Mouse (Mus musculus) limb, embryonic 12.5 days (tissue): Measurements from ENCODE around the gene Lmbrd2. TPM values are rescaled to one million over a fixed set of nuclear protein-coding genes. Genes with fewer than 3 reads are reported as not detected.
"Not testable (repeated sequence)": the region's sequence is repeated elsewhere in the genome, so short reads cannot be mapped to it uniquely, and the experiment has no call there.

Source experiments
- ATAC-seq: fragments of 200-750 bp; cut with Nextera tagmentation; 2 replicates; pipeline ENCODE4 v1.8.0; 2017; ENCODE audit warnings: low read depth, moderate TSS enrichment; ENCODE audit not compliant: insufficient number of reproducible peaks, insufficient read depth, low FRiP score, low TSS enrichment
- H3K27ac ChIP-seq: fragments of 300-500 bp; sonication (generic); 2 replicates; pipeline ENCODE4 v1.5.1; 2016; ENCODE audit warnings: mild to moderate bottlenecking, moderate library complexity
- H3K27me3 ChIP-seq: fragments of 300-500 bp; sonication (generic); 2 replicates; pipeline ENCODE4 v1.6.1; 2016; ENCODE audit warnings: mild to moderate bottlenecking, moderate library complexity
- H3K36me3 ChIP-seq: fragments of 300-500 bp; sonication (generic); 2 replicates; pipeline ENCODE4 v1.6.1; 2016; ENCODE audit warnings: mild to moderate bottlenecking, moderate library complexity
- H3K4me1 ChIP-seq: fragments of 300-500 bp; sonication (generic); replicated peaks from 2 replicates; pipeline ENCODE4 v1.6.1; 2016
- H3K4me2 ChIP-seq: fragments of 300-500 bp; sonication (generic); 2 replicates; pipeline ENCODE4 v1.6.1; 2016; ENCODE audit warnings: mild to moderate bottlenecking, moderate library complexity
- H3K4me3 ChIP-seq: fragments of 300-500 bp; sonication (generic); replicated peaks from 2 replicates; pipeline ENCODE4 v1.5.1; 2016; ENCODE audit warnings: mild to moderate bottlenecking
- H3K9ac ChIP-seq: fragments of 300-500 bp; sonication (generic); replicated peaks from 2 replicates; pipeline ENCODE4 v1.6.1; 2016; ENCODE audit warnings: mild to moderate bottlenecking, moderate library complexity
- H3K9me3 ChIP-seq: fragments of 300-500 bp; sonication (generic); 2 replicates; pipeline ENCODE4 v1.6.1; 2016; ENCODE audit warnings: mild to moderate bottlenecking, moderate library complexity
- WGBS: fragments of 180-500 bp; shearing (Covaris S2); methylation state at CpG from one replicate; pipeline ENCODE4 v1.1.7; 2016; 5-methylcytosine and 5-hydroxymethylcytosine counted together
- polyA plus RNA-seq: library from polyadenylated mRNA; unstranded; fragments of >200 nt; fragmentation: Nextera tagmentation; extraction: Ambion mirVana; gene quantifications from 2 replicates; pipeline ENCODE4 v1.2.1, GENCODE M21; 2016

Lmbrd2 gene
- polyA plus RNA-seq, 1 experiment from 2014 or later: 3.5 TPM

- WGBS: 32% methylated on average over 10 of the region's 10 CpGs
- Histone ChIP-seq H3K4me3 (peak overlapping the region; percentile 78), H3K9me3 (no peaks in the 10 kb centered on the region), H3K36me3 (peaks cover 38% of the 10 kb centered on the region), H3K27me3 (no peaks in the 10 kb centered on the region), H3K4me1 (peaks cover 19% of the 10 kb centered on the region), H3K27ac (peak overlapping the region; percentile 56; the same call in 1 of the 2 replicates), H3K4me2 (peak overlapping the region; percentile 76), H3K9ac (peak overlapping the region; percentile 78)
- ATAC-seq: no peak
Observed at GRCm38 (mm10) chr15:9139447-9139846, 903 bp upstream of the Lmbrd2 start.

DNA sequence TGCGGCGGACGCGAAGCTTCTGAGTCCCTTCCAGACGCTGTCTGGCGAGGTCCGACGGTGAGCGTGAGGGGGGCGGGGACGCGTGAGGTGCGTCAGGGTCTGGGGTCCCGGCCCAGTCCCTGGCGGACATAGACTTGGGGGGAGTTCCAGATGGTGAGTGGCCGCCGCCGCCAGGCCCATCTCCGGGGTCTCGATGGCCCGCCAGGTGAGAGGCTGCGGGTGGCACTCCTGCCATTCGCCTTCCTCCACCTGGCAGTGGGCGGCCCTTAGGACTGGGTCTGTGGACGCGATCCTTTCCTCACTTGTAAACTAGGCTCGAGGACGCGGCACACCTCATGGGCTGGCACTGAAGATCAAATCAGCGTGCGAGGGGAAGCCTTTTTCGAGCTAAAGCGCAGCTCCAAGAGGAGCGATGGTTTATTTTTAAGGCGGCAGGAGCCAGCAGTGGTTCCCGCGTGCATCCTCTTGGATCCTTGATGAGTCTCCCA, 378 bp downstream of the Lmbrd2 start:
- peak overlapping the region; percentile 83 for H3K27ac ChIP-seq
- peaks cover 15% of the 10 kb centered on the region for H3K4me1 ChIP-seq
- peaks cover 34% of the 10 kb centered on the region for H3K36me3 ChIP-seq
- peak; percentile 88 for ATAC-seq
- WGBS: 0% methylated on average over 36 of the region's 37 CpGs
- peak overlapping the region; percentile 78 for H3K9ac ChIP-seq
- H3K4me3 ChIP-seq: peak overlapping the region; percentile 78
- H3K4me2 ChIP-seq: peak overlapping the region; percentile 76
- no peaks in the 10 kb centered on the region for H3K9me3 ChIP-seq
- no peaks in the 10 kb centered on the region for H3K27me3 ChIP-seq

- H3K9me3 ChIP-seq: no peaks in the 10 kb centered on the region
- H3K36me3 ChIP-seq: peaks cover 51% of the 10 kb centered on the region
- no peak for ATAC-seq
- no peak within 1 kb of the TSS for H3K9ac ChIP-seq
- no peaks in the 10 kb centered on the region for H3K4me1 ChIP-seq
- H3K4me2 ChIP-seq: no peak within 1 kb of the TSS
- H3K27ac ChIP-seq: no peak within 1 kb of the TSS
- no peak within 1 kb of the TSS for H3K4me3 ChIP-seq
- H3K27me3 ChIP-seq: no peaks in the 10 kb centered on the region
Observed at GRCm38 (mm10) chr15:9155325-9155724, 15.0 kb downstream of the Lmbrd2 start, which contains the start of gene Skp2. Gene Skp2, minus strand, starts transcription at chr15:9155425.

DNA sequence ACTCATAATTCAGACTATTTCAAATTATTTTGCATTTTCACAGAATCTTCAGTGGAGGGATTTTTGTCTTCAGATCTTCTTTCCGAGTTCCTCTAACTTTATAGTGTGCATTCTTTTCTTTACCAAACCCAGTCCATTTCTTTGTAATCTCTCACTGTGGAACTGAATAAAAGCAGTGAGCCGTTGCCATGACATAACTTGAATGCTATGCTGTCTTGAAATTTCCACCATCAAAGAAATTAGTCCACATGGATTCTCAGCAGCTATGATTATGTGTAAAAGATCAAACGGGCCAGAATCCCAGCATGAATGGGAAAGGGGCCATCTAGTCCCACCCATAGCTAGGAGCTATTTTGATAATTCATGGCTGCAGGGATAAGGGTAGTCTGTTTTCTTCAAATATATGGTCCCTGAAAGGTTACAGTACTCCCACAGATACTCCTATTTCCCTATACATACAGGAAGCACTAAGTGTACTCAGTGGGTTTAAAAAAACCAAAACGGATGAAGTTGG, 22.3 kb downstream of the Lmbrd2 start:
- H3K4me3 ChIP-seq: no peak overlapping the region
- H3K9me3 ChIP-seq: no peaks in the 10 kb centered on the region
- ATAC-seq: no peak
- WGBS: 83% methylated on average over 4 of the region's 4 CpGs
- H3K4me2 ChIP-seq: no peak overlapping the region
- H3K4me1 ChIP-seq: no peaks in the 10 kb centered on the region
- H3K27me3 ChIP-seq: no peaks in the 10 kb centered on the region
- no peak overlapping the region for H3K27ac ChIP-seq
- no peak overlapping the region for H3K9ac ChIP-seq
- peaks cover 31% of the 10 kb centered on the region for H3K36me3 ChIP-seq

- H3K9me3 ChIP-seq: no peaks in the 10 kb centered on the region
- no peaks in the 10 kb centered on the region for H3K4me1 ChIP-seq
- H3K4me3 ChIP-seq: no peak overlapping the region
- WGBS: 76% methylated on average over 6 of the region's 6 CpGs
- H3K9ac ChIP-seq: no peak overlapping the region
- no peaks in the 10 kb centered on the region for H3K27me3 ChIP-seq
- H3K27ac ChIP-seq: no peak overlapping the region
- H3K36me3 ChIP-seq: peaks cover 35% of the 10 kb centered on the region
- ATAC-seq: 0 out of 2 replicates have a peak, but pooled peaks have one; percentile 31
- no peak overlapping the region for H3K4me2 ChIP-seq
Observed at GRCm38 (mm10) chr15:9164125-9164524, 23.8 kb downstream of the Lmbrd2 start.

- no peaks in the 10 kb centered on the region for H3K27me3 ChIP-seq
- 90% methylated on average over 3 of the region's 3 CpGs for WGBS
- H3K27ac ChIP-seq: no peak overlapping the region
- no peak overlapping the region for H3K4me3 ChIP-seq
- H3K9ac ChIP-seq: no peak overlapping the region
- no peak for ATAC-seq
- peaks cover 37% of the 10 kb centered on the region for H3K36me3 ChIP-seq
- H3K4me2 ChIP-seq: no peak overlapping the region
- H3K9me3 ChIP-seq: no peaks in the 10 kb centered on the region
- no peaks in the 10 kb centered on the region for H3K4me1 ChIP-seq
Observed at GRCm38 (mm10) chr15:9177038-9177437, 36.7 kb downstream of the Lmbrd2 start.

DNA sequence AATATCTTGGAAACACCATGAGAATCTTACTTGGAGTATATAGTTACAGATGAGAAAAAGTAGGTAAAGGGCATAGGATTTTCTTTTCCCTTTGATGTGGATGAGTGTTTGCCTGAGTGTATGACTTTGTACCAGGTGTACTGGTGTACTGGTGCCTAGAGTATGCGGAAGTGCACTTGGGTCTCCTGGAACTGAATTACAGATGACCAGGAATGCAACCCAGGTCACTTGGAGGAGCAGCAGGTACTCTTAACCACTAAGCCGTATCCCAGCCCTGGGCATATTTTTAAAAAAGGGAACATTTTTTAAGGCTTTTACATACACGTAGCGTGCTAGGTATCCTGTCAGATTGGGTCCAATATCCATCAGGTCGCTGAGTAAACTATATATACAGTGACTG, 43.6 kb downstream of the Lmbrd2 start:
- no peaks in the 10 kb centered on the region for H3K4me1 ChIP-seq
- no peaks in the 10 kb centered on the region for H3K27me3 ChIP-seq
- H3K4me3 ChIP-seq: no peak overlapping the region
- H3K9me3 ChIP-seq: no peaks in the 10 kb centered on the region
- H3K36me3 ChIP-seq: peaks cover 46% of the 10 kb centered on the region
- WGBS: 93% methylated on average over 5 of the region's 5 CpGs
- H3K9ac ChIP-seq: no peak overlapping the region
- ATAC-seq: no peak
- no peak overlapping the region for H3K27ac ChIP-seq
- no peak overlapping the region for H3K4me2 ChIP-seq

- Histone ChIP-seq H3K4me3 (no peak overlapping the region), H3K27me3 (no peaks in the 10 kb centered on the region), H3K27ac (no peak overlapping the region), H3K4me2 (no peak overlapping the region), H3K36me3 (peaks cover 55% of the 10 kb centered on the region), H3K9me3 (no peaks in the 10 kb centered on the region), H3K4me1 (no peaks in the 10 kb centered on the region), H3K9ac (no peak overlapping the region)
- ATAC-seq: no peak
- 74% methylated on average over 2 of the region's 2 CpGs for WGBS
Observed at GRCm38 (mm10) chr15:9189796-9190195, 49.4 kb downstream of the Lmbrd2 start.

DNA sequence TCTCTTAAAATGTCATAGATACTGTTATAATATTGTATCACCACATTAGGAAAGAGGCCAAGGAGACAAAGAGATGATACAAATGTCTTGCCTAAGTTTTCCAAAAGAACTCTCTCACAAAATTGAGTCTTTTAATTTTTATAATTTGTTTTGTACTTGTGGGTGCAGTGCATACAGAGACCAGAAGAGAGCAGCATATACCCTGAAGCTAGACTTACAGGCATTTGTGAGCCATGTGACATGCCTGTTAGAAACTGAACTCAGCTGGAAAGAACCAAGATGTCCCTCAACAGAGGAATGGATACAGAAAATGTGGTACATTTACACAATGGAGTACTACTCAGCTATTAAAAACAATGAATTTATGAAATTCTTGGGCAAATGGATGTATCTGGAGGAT, 52.3 kb downstream of the Lmbrd2 start:
- not testable (repeated sequence) for H3K4me2 ChIP-seq, ATAC-seq, H3K4me3 ChIP-seq, H3K9ac ChIP-seq, H3K27me3 ChIP-seq, H3K27ac ChIP-seq, H3K9me3 ChIP-seq, H3K4me1 ChIP-seq
- peaks cover 55% of the 10 kb centered on the region for H3K36me3 ChIP-seq

DNA sequence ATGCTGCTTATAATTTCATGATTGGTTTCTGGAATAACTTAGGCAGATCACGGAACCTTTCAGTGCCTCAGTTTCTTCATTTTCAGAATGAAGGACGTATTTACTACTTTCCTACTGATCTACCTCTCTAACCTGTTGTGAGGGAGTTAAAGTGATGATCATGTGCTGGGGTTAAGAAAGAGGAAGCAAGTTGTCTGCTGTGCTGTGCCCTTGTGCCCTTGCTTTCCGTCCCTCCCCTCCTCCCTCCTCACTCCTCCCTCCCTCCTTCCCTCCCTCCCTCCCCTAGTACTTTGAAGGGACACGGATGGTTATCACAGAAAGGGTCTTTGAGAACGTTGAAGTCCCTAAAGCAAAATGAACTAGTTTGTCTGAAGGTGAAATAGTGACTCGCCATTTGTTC, 58.1 kb downstream of the Lmbrd2 start:
- no peak for ATAC-seq
- H3K4me3 ChIP-seq: no peak overlapping the region
- H3K27ac ChIP-seq: no peak overlapping the region
- H3K27me3 ChIP-seq: no peaks in the 10 kb centered on the region
- WGBS: 64% methylated on average over 6 of the region's 6 CpGs
- H3K4me2 ChIP-seq: no peak overlapping the region
- H3K36me3 ChIP-seq: peaks cover 20% of the 10 kb centered on the region
- no peaks in the 10 kb centered on the region for H3K4me1 ChIP-seq
- H3K9me3 ChIP-seq: no peaks in the 10 kb centered on the region
- H3K9ac ChIP-seq: no peak overlapping the region

- H3K27ac ChIP-seq: no peak overlapping the region
- no peak overlapping the region for H3K4me3 ChIP-seq
- no peak overlapping the region for H3K4me2 ChIP-seq
- H3K9me3 ChIP-seq: no peaks in the 10 kb centered on the region
- ATAC-seq: no peak
- no peaks in the 10 kb centered on the region for H3K27me3 ChIP-seq
- no peak overlapping the region for H3K9ac ChIP-seq
- no peaks in the 10 kb centered on the region for H3K4me1 ChIP-seq
- H3K36me3 ChIP-seq: no peaks in the 10 kb centered on the region
Observed at GRCm38 (mm10) chr15:9211891-9212290, 71.5 kb downstream of the Lmbrd2 start.

GRCm38 (mm10) chr15:9213026-9213425, 72.7 kb downstream of the Lmbrd2 start:
- not testable (repeated sequence) for H3K9me3 ChIP-seq, H3K4me3 ChIP-seq, ATAC-seq, H3K27ac ChIP-seq, H3K36me3 ChIP-seq, H3K27me3 ChIP-seq, H3K4me1 ChIP-seq, H3K4me2 ChIP-seq, H3K9ac ChIP-seq
- 56% methylated on average over 3 of the region's 3 CpGs for WGBS
